Mouse (Mus musculus): ENCODE measurements around the gene Otud1. TPM values are rescaled to one million over a fixed set of nuclear protein-coding genes. Genes with fewer than 3 reads are reported as not detected.

The Otud1 gene
- 10 to 100 TPM; 52.3 to 64.1 TPM for total RNA-seq (2023)

DNA sequence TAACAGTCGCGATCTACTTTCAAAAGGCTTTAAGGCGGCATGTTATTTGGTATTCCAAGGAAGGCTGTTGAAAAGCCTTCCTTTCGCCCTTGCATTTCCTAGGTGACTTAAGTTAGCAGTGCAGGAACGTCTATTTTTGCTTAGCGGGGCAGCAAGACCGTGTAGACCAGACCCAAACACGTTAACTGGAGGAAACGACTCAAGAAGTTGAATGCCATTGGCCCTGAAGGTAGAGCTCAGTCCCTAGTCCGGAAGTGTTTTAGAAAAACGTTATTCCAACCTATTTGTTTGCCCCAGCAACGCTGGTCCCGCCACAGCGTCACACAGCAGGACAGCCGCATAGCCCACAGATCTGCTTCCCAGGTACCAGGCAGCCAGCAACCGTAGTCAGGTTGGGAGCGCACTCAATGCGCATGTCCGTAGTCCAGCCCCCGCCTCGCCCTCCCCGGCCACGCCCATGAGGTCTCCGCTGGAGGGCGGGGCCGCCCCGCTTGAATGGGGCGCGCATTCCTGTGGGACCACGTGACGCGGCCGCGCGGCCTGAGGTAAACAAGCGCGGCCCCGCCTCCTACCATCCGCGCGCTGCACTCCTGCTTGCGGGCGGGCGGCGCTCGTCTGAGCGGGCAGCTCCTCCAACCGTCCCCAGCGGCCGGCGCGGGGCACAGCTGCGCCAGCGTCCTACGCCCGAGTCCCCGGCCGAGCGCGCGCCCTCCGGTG is at the start of gene Otud1:
Gene Otud1 (plus strand): TSS at position 595 of the 717 bp plus-strand sequence.

Other genes starting within 250 kb of the Otud1 start
- not detected for gene Ptf1a, start 212.1 kb upstream of the Otud1 start, total RNA-seq (2023)
- not detected for gene 4921504E06Rik, start 103.8 kb upstream of the Otud1 start, total RNA-seq (2023)